Mouse (Mus musculus): Measurements from ENCODE around the gene Map4k5. TPM values are rescaled to one million over a fixed set of nuclear protein-coding genes. Genes with fewer than 3 reads are reported as not detected.

Gene Map4k5
- polyA plus RNA-seq, 1 experiment from 2014 or later, result 32.0 TPM

DNA sequence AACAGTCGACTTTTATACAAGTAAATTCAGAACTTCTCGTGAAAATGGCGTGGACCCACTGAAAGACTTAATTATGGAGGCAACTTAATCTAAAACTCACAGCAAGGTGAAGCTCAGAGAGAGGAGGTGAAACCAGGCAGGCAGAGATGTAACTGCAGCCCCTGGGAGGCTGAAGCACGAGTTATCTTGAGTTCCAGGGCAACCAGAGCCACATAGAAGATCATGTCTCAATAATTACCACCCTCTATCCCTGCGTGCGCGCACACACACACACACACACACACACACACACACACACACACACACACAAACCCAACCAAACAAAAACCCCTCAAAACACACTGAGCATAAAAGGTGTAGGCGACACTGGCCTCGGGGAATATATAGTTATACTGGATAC is 46.5 kb downstream of the Map4k5 start:
- no peak overlapping the region for H3K9ac ChIP-seq (ENCODE audit: low read length)
- 94% methylated on average over 9 of the region's 9 CpGs for WGBS
- no peak overlapping the region for H3K4me2 ChIP-seq (ENCODE audit: low read length)
- no peaks in the 10 kb centered on the region for H3K4me1 ChIP-seq (replicated peaks; ENCODE audit: control insufficient read depth, insufficient read depth, low read length)
- H3K27me3 ChIP-seq (replicated peaks; ENCODE audit: control insufficient read depth, insufficient read depth, low read length), result no peaks in the 10 kb centered on the region
- no peaks in the 10 kb centered on the region for H3K9me3 ChIP-seq (ENCODE audit: control insufficient read depth, low read length)
- H3K27ac ChIP-seq (ENCODE audit: low read depth), result no peak overlapping the region
- DNase-seq (ENCODE audit: low spot score) (no peak), ATAC-seq (replicated peaks; ENCODE audit: low FRiP score, low TSS enrichment, low read depth) (no peak)
- H3K36me3 ChIP-seq (ENCODE audit: control insufficient read depth, insufficient read depth, low read length), result peaks cover 56% of the 10 kb centered on the region
- no peak overlapping the region for H3K4me3 ChIP-seq (ENCODE audit: low read depth, low read length)

DNA sequence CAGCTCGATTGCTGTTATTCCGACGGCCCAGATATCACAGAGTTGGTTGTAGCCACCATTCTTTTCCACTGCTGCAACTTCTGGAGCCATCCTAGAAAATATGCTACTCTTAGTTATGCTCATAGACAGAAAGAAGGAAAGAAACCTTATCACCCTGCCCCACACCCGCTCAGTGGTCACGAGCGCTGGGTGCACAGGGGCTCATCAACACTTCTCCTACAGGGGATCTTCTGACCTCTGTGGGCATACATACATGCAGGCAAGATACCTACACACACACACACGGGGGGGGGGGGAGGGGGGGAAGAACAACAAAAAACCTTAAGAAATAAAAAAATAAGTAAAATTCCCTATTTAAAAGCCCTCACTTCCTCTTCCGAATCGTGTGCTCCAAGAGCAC is 47.3 kb downstream of the Map4k5 start:
- H3K4me1 ChIP-seq (replicated peaks; ENCODE audit: control insufficient read depth, insufficient read depth, low read length), result no peaks in the 10 kb centered on the region
- no peak overlapping the region for H3K9ac ChIP-seq (ENCODE audit: low read length)
- DNase-seq (ENCODE audit: low spot score), result no peak
- H3K27ac ChIP-seq (ENCODE audit: low read depth), result no peak overlapping the region
- peaks cover 61% of the 10 kb centered on the region for H3K36me3 ChIP-seq (ENCODE audit: control insufficient read depth, insufficient read depth, low read length)
- no peak overlapping the region for H3K4me2 ChIP-seq (ENCODE audit: low read length)
- no peak overlapping the region for H3K4me3 ChIP-seq (ENCODE audit: low read depth, low read length)
- 88% methylated on average over 9 of the region's 9 CpGs for WGBS
- no peak for ATAC-seq (replicated peaks; ENCODE audit: low FRiP score, low TSS enrichment, low read depth)
- H3K9me3 ChIP-seq (ENCODE audit: control insufficient read depth, low read length), result no peaks in the 10 kb centered on the region
- no peaks in the 10 kb centered on the region for H3K27me3 ChIP-seq (replicated peaks; ENCODE audit: control insufficient read depth, insufficient read depth, low read length)

DNA sequence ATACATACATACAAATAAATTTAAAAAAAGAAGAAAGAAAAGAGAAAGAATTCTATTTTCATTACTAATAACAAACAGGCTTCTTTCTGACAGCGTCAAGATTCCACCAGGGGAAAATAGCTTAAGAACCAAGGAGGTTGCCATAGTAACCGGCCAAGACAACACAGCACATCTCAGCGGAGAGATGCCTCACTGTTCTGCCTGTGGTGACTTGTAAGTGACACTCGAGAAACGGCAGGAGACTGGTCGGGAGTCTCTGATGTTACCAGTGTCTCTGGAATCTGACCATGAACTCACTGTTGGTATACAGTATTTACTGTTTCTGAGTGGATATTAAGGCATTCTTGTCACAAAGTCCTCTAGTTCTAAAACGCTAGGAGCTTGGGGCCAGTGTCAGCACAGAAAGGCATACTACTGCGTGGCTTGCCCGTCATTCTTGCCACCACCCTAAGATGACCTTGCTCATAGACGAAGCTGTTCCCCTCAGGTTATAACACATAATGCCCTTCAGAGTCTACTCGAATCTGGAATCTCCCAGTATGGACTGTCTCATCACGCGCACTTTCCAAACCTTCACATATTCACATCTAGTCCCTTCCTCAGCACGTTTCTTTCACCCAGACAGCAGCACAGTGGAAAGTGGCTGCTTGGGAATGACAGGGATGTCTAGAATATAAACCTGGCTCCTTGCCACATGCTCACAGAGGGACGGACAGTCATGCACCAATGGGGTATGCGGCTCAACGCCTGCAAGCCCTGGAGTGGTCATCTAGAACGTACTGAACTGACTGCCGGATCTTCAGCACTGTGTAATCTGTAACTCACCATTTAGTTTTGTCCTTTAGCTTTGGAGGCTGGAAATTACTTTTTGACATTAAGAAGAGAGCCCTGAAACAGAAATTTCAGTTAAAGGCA is 49.2 kb downstream of the Map4k5 start:
- no peak for DNase-seq (ENCODE audit: low spot score)
- Histone ChIP-seq H3K9me3 (ENCODE audit: control insufficient read depth, low read length) (no peaks in the 10 kb centered on the region), H3K9ac (ENCODE audit: low read length) (no peak overlapping the region), H3K36me3 (ENCODE audit: control insufficient read depth, insufficient read depth, low read length) (peaks cover 69% of the 10 kb centered on the region), H3K4me3 (ENCODE audit: low read depth, low read length) (no peak overlapping the region), H3K27me3 (replicated peaks; ENCODE audit: control insufficient read depth, insufficient read depth, low read length) (no peaks in the 10 kb centered on the region), H3K4me2 (ENCODE audit: low read length) (no peak overlapping the region), H3K4me1 (replicated peaks; ENCODE audit: control insufficient read depth, insufficient read depth, low read length) (no peaks in the 10 kb centered on the region), H3K27ac (ENCODE audit: low read depth) (no peak overlapping the region)
- no peak for ATAC-seq (replicated peaks; ENCODE audit: low FRiP score, low TSS enrichment, low read depth)
- whole genome bisulfite sequencing, result 78% methylated on average over 19 of the region's 19 CpGs

DNA sequence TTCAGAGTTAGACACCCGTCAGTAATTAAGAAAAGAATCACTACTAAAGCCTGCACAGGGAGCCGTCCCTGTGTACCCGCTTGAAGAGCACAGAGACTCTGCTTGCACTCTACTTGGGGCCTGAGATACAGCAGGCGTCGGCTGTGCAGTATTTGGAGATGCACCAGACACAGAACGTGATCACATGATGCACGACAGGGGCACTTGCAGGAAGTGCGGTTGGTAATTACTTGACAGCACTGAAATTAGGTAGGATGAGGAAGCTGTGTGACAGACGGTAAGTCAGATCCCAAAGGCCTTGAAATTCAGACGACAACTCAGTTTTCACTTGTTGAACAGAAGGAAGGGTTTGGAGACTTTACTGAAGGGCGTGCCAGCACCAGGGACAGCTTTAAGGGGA is 54.6 kb downstream of the Map4k5 start:
- WGBS, result 57% methylated on average over 11 of the region's 11 CpGs

DNA sequence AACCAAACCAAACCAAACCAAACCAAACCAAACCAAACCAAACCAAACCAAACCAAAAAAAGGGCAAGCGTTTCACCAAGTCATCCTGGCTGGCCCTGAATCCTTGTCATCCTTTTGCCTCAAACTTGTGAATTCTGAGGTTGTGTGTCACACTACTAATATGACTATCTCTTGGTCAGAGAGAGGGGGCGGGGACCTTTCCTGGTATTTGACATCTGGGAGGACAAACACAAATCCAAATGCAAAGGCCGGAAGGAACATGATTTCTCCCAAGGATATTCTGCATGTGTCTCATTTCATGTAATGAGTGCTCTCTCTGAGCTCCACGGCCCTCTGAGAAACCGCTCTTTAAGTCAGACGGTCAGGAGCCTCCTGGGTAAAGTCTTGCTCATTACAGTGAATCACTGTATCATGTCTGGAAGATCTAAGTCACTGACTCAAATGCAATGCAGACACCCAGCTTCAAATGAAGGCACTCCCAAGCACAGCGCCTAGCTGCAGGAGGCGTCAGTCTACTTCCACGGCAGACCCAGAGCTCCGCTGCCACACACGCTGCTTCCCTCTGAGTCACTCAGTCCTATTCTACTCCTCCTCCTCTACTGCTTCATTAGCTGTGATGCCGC is 58.9 kb downstream of the Map4k5 start:
- Histone ChIP-seq H3K4me1 (replicated peaks; ENCODE audit: control insufficient read depth, insufficient read depth, low read length) (no peaks in the 10 kb centered on the region), H3K27ac (ENCODE audit: low read depth) (no peak overlapping the region), H3K4me2 (ENCODE audit: low read length) (no peak overlapping the region), H3K9ac (ENCODE audit: low read length) (no peak overlapping the region), H3K27me3 (replicated peaks; ENCODE audit: control insufficient read depth, insufficient read depth, low read length) (no peaks in the 10 kb centered on the region), H3K36me3 (ENCODE audit: control insufficient read depth, insufficient read depth, low read length) (peaks cover 79% of the 10 kb centered on the region), H3K4me3 (ENCODE audit: low read depth, low read length) (no peak overlapping the region), H3K9me3 (ENCODE audit: control insufficient read depth, low read length) (no peaks in the 10 kb centered on the region)
- WGBS, result 84% methylated on average over 12 of the region's 12 CpGs
- ATAC-seq (replicated peaks; ENCODE audit: low FRiP score, low TSS enrichment, low read depth) (no peak), DNase-seq (ENCODE audit: low spot score) (no peak)

More for the DNA sequence above, 54.6 kb downstream of the Map4k5 start:
- Histone ChIP-seq H3K27ac (ENCODE audit: low read depth) (no peak overlapping the region), H3K4me1 (replicated peaks; ENCODE audit: control insufficient read depth, insufficient read depth, low read length) (no peaks in the 10 kb centered on the region), H3K36me3 (ENCODE audit: control insufficient read depth, insufficient read depth, low read length) (peaks cover 80% of the 10 kb centered on the region), H3K27me3 (replicated peaks; ENCODE audit: control insufficient read depth, insufficient read depth, low read length) (no peaks in the 10 kb centered on the region), H3K9ac (ENCODE audit: low read length) (no peak overlapping the region), H3K4me2 (ENCODE audit: low read length) (no peak overlapping the region), H3K4me3 (ENCODE audit: low read depth, low read length) (no peak overlapping the region), H3K9me3 (ENCODE audit: control insufficient read depth, low read length) (no peaks in the 10 kb centered on the region)
- DNase-seq (ENCODE audit: low spot score), result no peak
- no peak for ATAC-seq (replicated peaks; ENCODE audit: low FRiP score, low TSS enrichment, low read depth)

DNA sequence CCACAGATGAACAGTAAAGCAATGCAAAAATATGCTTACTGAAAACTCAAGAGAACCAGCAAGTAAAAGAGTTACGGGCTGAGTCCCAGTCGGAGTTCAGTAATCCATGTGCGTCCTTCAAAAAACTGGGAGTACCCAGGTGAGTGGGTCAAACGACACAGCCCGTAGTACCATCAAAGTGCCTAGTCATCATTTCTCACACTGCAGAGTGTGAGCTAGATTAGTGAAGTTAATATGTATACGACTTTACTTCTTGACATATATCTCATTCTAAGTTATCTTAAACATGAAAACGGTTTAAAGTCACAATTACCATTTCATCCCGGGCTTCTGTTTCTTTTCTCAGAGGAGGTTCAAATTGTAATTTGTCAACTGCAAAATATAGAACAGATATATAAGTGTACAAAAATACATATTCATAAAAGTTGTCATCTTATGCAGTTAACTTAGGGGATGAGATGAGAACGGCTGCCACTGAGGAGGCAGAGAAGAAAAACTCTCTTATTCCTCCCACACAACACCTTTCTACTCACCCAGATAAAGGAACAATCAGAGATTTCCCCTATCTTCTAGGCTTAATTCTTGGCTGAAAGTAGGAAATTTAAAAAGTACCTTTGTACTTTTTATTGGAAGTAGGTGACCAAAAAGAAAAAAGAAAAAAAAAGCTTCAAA is 61.6 kb downstream of the Map4k5 start:
- DNase-seq (ENCODE audit: low spot score), result no peak
- H3K27me3 ChIP-seq (replicated peaks; ENCODE audit: control insufficient read depth, insufficient read depth, low read length), result no peaks in the 10 kb centered on the region
- H3K4me2 ChIP-seq (ENCODE audit: low read length), result no peak overlapping the region
- no peak overlapping the region for H3K4me3 ChIP-seq (ENCODE audit: low read depth, low read length)
- WGBS, result 87% methylated on average over 9 of the region's 9 CpGs
- peaks cover 71% of the 10 kb centered on the region for H3K36me3 ChIP-seq (ENCODE audit: control insufficient read depth, insufficient read depth, low read length)
- ATAC-seq (replicated peaks; ENCODE audit: low FRiP score, low TSS enrichment, low read depth), result no peak
- H3K27ac ChIP-seq (ENCODE audit: low read depth), result no peak overlapping the region
- no peaks in the 10 kb centered on the region for H3K4me1 ChIP-seq (replicated peaks; ENCODE audit: control insufficient read depth, insufficient read depth, low read length)
- no peak overlapping the region for H3K9ac ChIP-seq (ENCODE audit: low read length)
- no peaks in the 10 kb centered on the region for H3K9me3 ChIP-seq (ENCODE audit: control insufficient read depth, low read length)

DNA sequence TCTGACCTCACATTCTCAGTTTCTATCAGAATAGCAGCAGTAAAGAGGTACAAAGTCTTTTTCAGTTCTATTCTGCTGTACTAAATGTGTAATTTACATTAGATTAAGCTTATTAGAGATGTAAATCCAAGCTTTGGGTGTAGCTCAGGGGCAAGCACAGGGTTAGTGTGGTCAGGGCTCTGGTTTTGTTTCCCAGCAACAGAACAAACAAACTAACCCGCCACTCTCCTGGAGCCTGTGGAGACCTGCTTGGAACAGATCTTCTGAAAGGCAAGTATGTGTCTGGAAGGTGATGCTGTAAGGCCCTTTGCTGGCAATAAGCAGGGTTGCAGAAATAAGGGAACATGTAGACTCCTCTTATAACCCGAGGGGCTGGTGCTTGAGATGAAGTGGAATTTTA is 64.8 kb downstream of the Map4k5 start:
- H3K4me1 ChIP-seq (replicated peaks; ENCODE audit: control insufficient read depth, insufficient read depth, low read length), result no peaks in the 10 kb centered on the region
- H3K4me2 ChIP-seq (ENCODE audit: low read length), result no peak overlapping the region
- DNase-seq (ENCODE audit: low spot score) (no peak), ATAC-seq (replicated peaks; ENCODE audit: low FRiP score, low TSS enrichment, low read depth) (no peak)
- no peaks in the 10 kb centered on the region for H3K27me3 ChIP-seq (replicated peaks; ENCODE audit: control insufficient read depth, insufficient read depth, low read length)
- peaks cover 70% of the 10 kb centered on the region for H3K36me3 ChIP-seq (ENCODE audit: control insufficient read depth, insufficient read depth, low read length)
- no peak overlapping the region for H3K27ac ChIP-seq (ENCODE audit: low read depth)
- H3K9ac ChIP-seq (ENCODE audit: low read length), result no peak overlapping the region
- 58% methylated on average over 2 of the region's 2 CpGs for WGBS
- no peaks in the 10 kb centered on the region for H3K9me3 ChIP-seq (ENCODE audit: control insufficient read depth, low read length)
- H3K4me3 ChIP-seq (ENCODE audit: low read depth, low read length), result no peak overlapping the region

DNA sequence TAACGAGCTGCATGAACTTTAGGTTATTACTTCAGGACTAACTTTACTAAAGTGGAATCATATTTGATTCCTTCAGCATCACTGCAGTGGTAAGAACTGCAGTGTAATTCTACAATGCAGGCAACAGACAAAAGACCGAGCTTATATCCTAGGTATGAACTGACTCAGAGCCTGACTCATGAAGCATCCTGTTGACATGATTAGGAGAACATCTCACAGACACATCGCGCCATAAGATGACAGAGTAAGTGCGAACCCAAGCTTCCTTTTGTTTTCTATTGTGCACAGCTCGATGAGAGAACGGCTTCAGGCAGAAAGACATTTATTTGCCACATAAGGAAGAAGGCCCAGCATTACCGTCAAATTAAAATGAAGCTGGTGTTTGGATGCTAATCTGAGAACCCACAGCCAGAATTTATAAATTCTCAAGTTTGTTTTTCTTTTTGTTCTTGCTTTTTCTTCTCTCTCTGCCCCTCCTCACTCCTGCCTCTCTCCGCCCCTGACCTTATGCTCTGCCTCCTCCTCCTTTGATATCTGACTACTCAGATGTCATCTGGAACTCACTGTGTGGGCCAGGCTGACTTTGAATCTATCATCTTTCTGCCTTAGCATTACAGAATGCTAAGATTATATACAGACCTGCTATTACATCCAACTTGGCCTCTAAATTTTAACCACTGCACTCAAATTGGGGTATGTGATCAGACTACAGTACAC is 68.0 kb downstream of the Map4k5 start:
- WGBS, result 90% methylated on average over 9 of the region's 9 CpGs
- Histone ChIP-seq H3K9me3 (ENCODE audit: control insufficient read depth, low read length) (no peaks in the 10 kb centered on the region), H3K4me2 (ENCODE audit: low read length) (no peak overlapping the region), H3K27me3 (replicated peaks; ENCODE audit: control insufficient read depth, insufficient read depth, low read length) (no peaks in the 10 kb centered on the region), H3K4me1 (replicated peaks; ENCODE audit: control insufficient read depth, insufficient read depth, low read length) (no peaks in the 10 kb centered on the region), H3K36me3 (ENCODE audit: control insufficient read depth, insufficient read depth, low read length) (peaks cover 81% of the 10 kb centered on the region), H3K4me3 (ENCODE audit: low read depth, low read length) (no peak overlapping the region), H3K27ac (ENCODE audit: low read depth) (no peak overlapping the region), H3K9ac (ENCODE audit: low read length) (no peak overlapping the region)
- DNase-seq (ENCODE audit: low spot score) (no peak), ATAC-seq (replicated peaks; ENCODE audit: low FRiP score, low TSS enrichment, low read depth) (no peak)

All from intestine, embryonic 14.5 days (tissue).